Mouse (Mus musculus) forebrain, embryonic 12.5 days (tissue): Measurements from ENCODE around the gene Vps45. TPM values are rescaled to one million over a fixed set of nuclear protein-coding genes. Genes with fewer than 3 reads are reported as not detected.

Experiments
- ATAC-seq: fragments of 200-750 bp; cut with Nextera tagmentation; 2 replicates; pipeline ENCODE4 v1.8.0; 2017; ENCODE audit warnings: moderate TSS enrichment; ENCODE audit not compliant: low FRiP score
- H3K27ac ChIP-seq: fragments of 300-500 bp; sonication (generic); 2 replicates; pipeline ENCODE4 v1.5.1; 2016; ENCODE audit warnings: mild to moderate bottlenecking
- H3K27me3 ChIP-seq: fragments of 300-500 bp; sonication (generic); 2 replicates; pipeline ENCODE4 v1.6.1; 2016; ENCODE audit warnings: mild to moderate bottlenecking
- H3K36me3 ChIP-seq: fragments of 300-500 bp; sonication (generic); replicated peaks from 2 replicates; pipeline ENCODE4 v1.6.1; 2016; ENCODE audit warnings: mild to moderate bottlenecking
- H3K4me1 ChIP-seq: fragments of 300-500 bp; sonication (generic); 2 replicates; pipeline ENCODE4 v1.6.1; 2016
- H3K4me2 ChIP-seq: fragments of 300-500 bp; sonication (generic); 2 replicates; pipeline ENCODE4 v1.6.1; 2016; ENCODE audit warnings: mild to moderate bottlenecking, moderate library complexity
- H3K4me3 ChIP-seq: fragments of 300-500 bp; sonication (generic); replicated peaks from 2 replicates; pipeline ENCODE4 v1.5.1; 2016; ENCODE audit warnings: mild to moderate bottlenecking
- H3K9ac ChIP-seq: fragments of 300-500 bp; sonication (generic); 2 replicates; pipeline ENCODE4 v1.6.1; 2016; ENCODE audit warnings: mild to moderate bottlenecking
- H3K9me3 ChIP-seq: fragments of 300-500 bp; sonication (generic); 2 replicates; pipeline ENCODE4 v1.6.1; 2016
- WGBS: fragments of 180-500 bp; shearing (Covaris S2); methylation state at CpG from one replicate; pipeline ENCODE4 v1.1.7; 2016; 5-methylcytosine and 5-hydroxymethylcytosine counted together
- polyA plus RNA-seq: library from polyadenylated mRNA; unstranded; fragments of >200 nt; fragmentation: Nextera tagmentation; extraction: Ambion mirVana; gene quantifications from 2 replicates; pipeline ENCODE4 v1.2.1, GENCODE M21; 2016

Vps45 gene
- polyA plus RNA-seq, 1 experiment from 2014 or later: 39.2 TPM

DNA sequence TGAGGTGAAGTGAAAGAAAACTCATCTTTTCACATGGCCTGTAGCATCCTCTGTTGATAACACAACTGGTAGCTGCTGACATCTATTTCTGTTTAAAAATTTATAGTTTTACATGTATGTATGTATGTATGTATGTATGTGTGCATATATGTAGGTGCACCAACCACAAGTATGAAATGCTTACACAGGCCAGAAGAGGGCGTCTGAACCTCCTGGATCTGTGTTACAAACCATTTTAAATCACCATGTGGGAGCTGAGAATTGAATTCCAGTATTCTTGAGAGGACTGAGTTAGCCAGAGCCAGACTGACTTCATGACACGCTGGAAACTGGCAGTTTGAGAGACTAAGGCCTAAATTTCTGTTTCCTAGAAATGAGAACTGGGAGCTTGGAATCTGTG lies 32.9 kb upstream of the Vps45 start:
- WGBS: 71% methylated on average over 2 of the region's 2 CpGs
- Histone ChIP-seq H3K27ac (no peak overlapping the region), H3K4me3 (no peak overlapping the region), H3K9me3 (no peaks in the 10 kb centered on the region), H3K9ac (no peak overlapping the region), H3K4me2 (no peak overlapping the region), H3K4me1 (no peaks in the 10 kb centered on the region), H3K27me3 (no peaks in the 10 kb centered on the region), H3K36me3 (no peaks in the 10 kb centered on the region)
- no peak for ATAC-seq

GRCm38 (mm10) chr3:96089882-96090489 lies 31.7 kb upstream of the Vps45 start:
- no peaks in the 10 kb centered on the region for H3K27me3 ChIP-seq
- H3K36me3 ChIP-seq: no peaks in the 10 kb centered on the region
- H3K4me1 ChIP-seq: no peaks in the 10 kb centered on the region
- no peak overlapping the region for H3K4me2 ChIP-seq
- H3K9me3 ChIP-seq: no peaks in the 10 kb centered on the region
- H3K4me3 ChIP-seq: no peak overlapping the region
- H3K27ac ChIP-seq: no peak overlapping the region
- no peak overlapping the region for H3K9ac ChIP-seq
- 68% methylated on average over 2 of the region's 2 CpGs for WGBS
- ATAC-seq: no peak

GRCm38 (mm10) chr3:96087801-96088200 lies 29.5 kb upstream of the Vps45 start:
- Histone ChIP-seq H3K27me3 (no peaks in the 10 kb centered on the region), H3K9me3 (no peaks in the 10 kb centered on the region), H3K4me3 (no peak overlapping the region), H3K4me2 (no peak overlapping the region), H3K36me3 (no peaks in the 10 kb centered on the region), H3K9ac (no peak overlapping the region), H3K4me1 (peaks cover 3% of the 10 kb centered on the region; the same call in 1 of the 2 replicates), H3K27ac (no peak overlapping the region)
- 87% methylated on average over 4 of the region's 4 CpGs for WGBS
- no peak for ATAC-seq

DNA sequence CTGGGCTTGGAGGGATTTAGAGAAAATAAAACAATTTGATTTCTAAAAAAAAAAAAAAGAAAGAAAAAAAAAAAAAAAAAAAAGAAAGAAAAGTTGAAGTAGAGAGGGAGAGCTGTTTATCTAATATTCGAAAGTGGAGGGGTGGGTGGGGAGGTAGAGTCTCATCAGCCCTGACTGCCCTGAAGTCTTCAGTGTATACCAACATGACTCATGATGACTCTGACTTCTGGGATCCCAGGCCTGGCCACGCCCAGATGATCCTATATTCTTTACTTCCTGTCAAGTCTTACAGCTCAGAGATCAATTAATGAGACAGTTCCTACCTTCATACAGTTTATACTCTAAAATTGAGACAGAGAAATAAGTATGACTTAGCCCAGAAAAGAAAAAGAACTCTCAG lies 29.0 kb upstream of the Vps45 start:
- no peak overlapping the region for H3K9ac ChIP-seq
- no peaks in the 10 kb centered on the region for H3K27me3 ChIP-seq
- H3K9me3 ChIP-seq: no peaks in the 10 kb centered on the region
- 77% methylated on average over 2 of the region's 2 CpGs for WGBS
- H3K27ac ChIP-seq: no peak overlapping the region
- H3K4me2 ChIP-seq: no peak overlapping the region
- no peak for ATAC-seq
- H3K4me1 ChIP-seq: peaks cover 3% of the 10 kb centered on the region; the same call in 1 of the 2 replicates
- no peak overlapping the region for H3K4me3 ChIP-seq
- H3K36me3 ChIP-seq: no peaks in the 10 kb centered on the region

DNA sequence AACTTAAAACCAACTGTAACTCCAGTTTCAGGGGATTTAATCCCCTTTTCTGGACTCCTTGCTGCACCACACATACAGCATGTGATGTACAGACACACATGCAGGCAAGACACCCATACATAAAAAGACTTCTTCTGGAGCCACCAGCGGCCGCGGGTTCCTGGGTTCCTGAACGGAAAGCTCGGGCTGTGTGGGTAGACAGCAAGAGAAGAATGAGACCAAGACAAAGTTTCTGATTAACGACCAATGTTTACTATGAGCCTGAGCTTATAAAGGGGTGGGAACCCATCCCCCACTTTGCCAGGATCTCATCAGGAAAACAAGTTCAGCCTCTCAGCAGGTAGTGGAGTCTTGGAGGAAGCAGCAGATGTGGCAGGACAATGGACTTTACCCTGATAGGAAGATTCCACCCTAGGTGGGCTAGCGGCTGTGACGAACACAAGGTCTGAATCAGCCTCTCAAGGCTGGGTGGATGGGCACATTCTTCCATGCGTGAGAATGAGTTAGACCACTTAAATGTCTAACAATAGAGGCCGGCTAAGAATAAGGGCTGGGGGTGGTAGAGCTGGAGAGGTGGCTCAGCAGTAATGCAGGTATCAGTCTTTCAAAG lies 26.0 kb upstream of the Vps45 start:
- Histone ChIP-seq H3K9ac (no peak overlapping the region), H3K27me3 (no peaks in the 10 kb centered on the region), H3K9me3 (no peaks in the 10 kb centered on the region), H3K4me1 (peaks cover 3% of the 10 kb centered on the region; the same call in 1 of the 2 replicates), H3K27ac (no peak overlapping the region), H3K4me2 (no peak overlapping the region), H3K36me3 (no peaks in the 10 kb centered on the region), H3K4me3 (no peak overlapping the region)
- no peak for ATAC-seq
- WGBS: 77% methylated on average over 10 of the region's 10 CpGs

- no peak overlapping the region for H3K4me2 ChIP-seq
- no peak for ATAC-seq
- H3K9me3 ChIP-seq: no peaks in the 10 kb centered on the region
- no peaks in the 10 kb centered on the region for H3K36me3 ChIP-seq
- no peaks in the 10 kb centered on the region for H3K27me3 ChIP-seq
- H3K27ac ChIP-seq: no peak overlapping the region
- no peak overlapping the region for H3K9ac ChIP-seq
- H3K4me3 ChIP-seq: no peak overlapping the region
- WGBS: 71% methylated on average over 15 of the region's 15 CpGs
- peaks cover 3% of the 10 kb centered on the region; the same call in 1 of the 2 replicates for H3K4me1 ChIP-seq
Measured at GRCm38 (mm10) chr3:96082714-96083508, 24.6 kb upstream of the Vps45 start.

DNA sequence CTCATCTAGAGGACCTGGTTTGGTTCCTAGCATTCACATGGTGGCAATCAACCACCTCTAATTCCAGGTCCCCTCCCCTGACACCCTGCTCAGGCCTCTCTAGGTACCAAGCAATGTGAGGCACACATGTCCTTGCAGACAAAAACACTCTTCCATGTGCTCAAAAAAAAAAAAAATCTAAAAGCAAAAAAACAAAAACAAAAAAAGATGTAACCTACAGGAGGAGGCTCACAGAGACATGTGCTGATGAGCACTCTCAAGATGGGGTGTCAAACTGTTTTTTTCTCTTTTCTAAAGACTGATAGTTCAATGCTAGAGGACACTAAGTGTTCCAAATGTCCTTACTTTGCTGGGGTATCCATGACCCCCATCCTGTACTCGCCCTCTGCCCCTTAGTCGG lies 23.8 kb upstream of the Vps45 start:
- Histone ChIP-seq H3K4me1 (peaks cover 3% of the 10 kb centered on the region; the same call in 1 of the 2 replicates), H3K9ac (no peak overlapping the region), H3K27ac (no peak overlapping the region), H3K4me3 (no peak overlapping the region), H3K9me3 (no peaks in the 10 kb centered on the region), H3K27me3 (no peaks in the 10 kb centered on the region), H3K36me3 (no peaks in the 10 kb centered on the region), H3K4me2 (no peak overlapping the region)
- 86% methylated on average over 2 of the region's 2 CpGs for WGBS
- no peak for ATAC-seq

DNA sequence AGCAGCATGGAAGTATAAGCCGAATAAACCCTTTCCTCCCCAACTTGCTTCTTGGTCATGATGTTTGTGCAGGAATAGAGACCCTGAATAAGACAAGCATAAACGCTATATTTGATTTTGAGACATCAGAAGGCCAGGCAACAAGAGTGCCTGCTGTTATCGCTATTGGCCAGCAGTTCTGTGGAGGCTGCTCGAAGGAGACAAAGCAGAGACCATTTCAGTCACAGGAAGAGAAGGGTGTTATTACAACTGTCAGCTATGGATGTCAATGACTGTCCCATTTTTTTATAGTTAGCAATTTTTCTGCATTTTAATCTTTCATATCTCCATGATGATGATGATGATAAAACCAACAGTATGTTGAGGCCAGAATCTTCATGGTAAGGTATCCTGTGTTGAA lies 23.4 kb upstream of the Vps45 start:
- WGBS: 90% methylated on average over 4 of the region's 4 CpGs
- Histone ChIP-seq H3K27ac (no peak overlapping the region), H3K36me3 (no peaks in the 10 kb centered on the region), H3K27me3 (no peaks in the 10 kb centered on the region), H3K4me2 (no peak overlapping the region), H3K9ac (no peak overlapping the region), H3K4me1 (peaks cover 3% of the 10 kb centered on the region; the same call in 1 of the 2 replicates), H3K4me3 (no peak overlapping the region), H3K9me3 (no peaks in the 10 kb centered on the region)
- ATAC-seq: no peak

- no peaks in the 10 kb centered on the region for H3K36me3 ChIP-seq
- no peak overlapping the region for H3K4me3 ChIP-seq
- ATAC-seq: no peak
- H3K9ac ChIP-seq: no peak overlapping the region
- H3K4me2 ChIP-seq: no peak overlapping the region
- 69% methylated on average over 1 of the region's 1 CpGs for WGBS
- H3K27ac ChIP-seq: no peak overlapping the region
- no peaks in the 10 kb centered on the region for H3K9me3 ChIP-seq
- H3K27me3 ChIP-seq: no peaks in the 10 kb centered on the region
- H3K4me1 ChIP-seq: peaks cover 3% of the 10 kb centered on the region; the same call in 1 of the 2 replicates
Measured at GRCm38 (mm10) chr3:96081006-96081405, 22.7 kb upstream of the Vps45 start.

DNA sequence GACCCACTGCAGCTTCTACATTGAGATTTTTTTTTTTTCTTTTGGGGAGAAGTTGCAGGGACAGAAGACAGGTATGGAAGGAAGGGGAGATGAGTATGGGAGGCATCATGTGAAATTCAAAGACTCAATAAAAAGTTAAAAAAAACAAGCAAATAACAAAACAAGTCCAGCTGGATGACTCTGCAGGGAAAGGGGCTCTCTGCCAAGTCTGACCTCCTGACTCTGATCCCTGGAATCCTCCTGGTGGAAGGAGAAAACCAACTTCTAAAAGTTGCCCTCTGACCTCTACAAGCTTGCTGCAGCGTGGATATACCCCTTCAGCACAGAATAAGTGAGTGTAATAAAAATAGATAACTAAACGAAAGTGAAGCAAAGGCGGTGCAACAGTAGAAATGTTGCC lies 20.4 kb upstream of the Vps45 start:
- no peak overlapping the region for H3K4me2 ChIP-seq
- WGBS: 77% methylated on average over 3 of the region's 3 CpGs
- H3K9ac ChIP-seq: no peak overlapping the region
- peaks cover 3% of the 10 kb centered on the region; the same call in 1 of the 2 replicates for H3K4me1 ChIP-seq
- no peak overlapping the region for H3K27ac ChIP-seq
- H3K4me3 ChIP-seq: no peak overlapping the region
- H3K36me3 ChIP-seq: no peaks in the 10 kb centered on the region
- no peaks in the 10 kb centered on the region for H3K27me3 ChIP-seq
- H3K9me3 ChIP-seq: no peaks in the 10 kb centered on the region
- no peak for ATAC-seq

DNA sequence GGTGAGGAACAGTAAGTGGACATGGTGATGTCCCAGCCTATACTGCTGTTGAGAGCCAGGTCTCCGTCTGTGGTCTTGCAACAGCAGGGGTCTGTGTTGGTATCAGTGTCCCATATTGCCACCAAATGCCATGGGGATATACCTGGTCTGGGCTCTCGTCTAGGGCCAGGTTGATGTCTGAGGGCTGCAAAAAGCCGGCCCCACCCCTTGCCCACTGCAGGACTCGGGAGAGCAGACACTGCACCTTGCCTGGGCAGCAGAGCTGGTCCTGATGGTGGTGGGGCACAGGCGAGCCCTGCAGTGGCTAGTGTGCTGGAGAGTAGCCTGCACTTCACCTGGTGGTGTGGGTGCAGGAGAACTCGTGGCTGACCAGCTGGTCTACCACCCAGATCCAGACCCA lies 19.8 kb upstream of the Vps45 start:
- Histone ChIP-seq H3K36me3 (no peaks in the 10 kb centered on the region), H3K27ac (no peak overlapping the region), H3K9me3 (no peaks in the 10 kb centered on the region), H3K27me3 (no peaks in the 10 kb centered on the region), H3K4me3 (no peak overlapping the region), H3K4me1 (peaks cover 3% of the 10 kb centered on the region; the same call in 1 of the 2 replicates), H3K9ac (no peak overlapping the region), H3K4me2 (no peak overlapping the region)
- ATAC-seq: no peak
- 80% methylated on average over 6 of the region's 6 CpGs for WGBS

GRCm38 (mm10) chr3:96072921-96073486 lies 14.7 kb upstream of the Vps45 start:
- no peak for ATAC-seq
- no peaks in the 10 kb centered on the region for H3K4me1 ChIP-seq
- H3K4me3 ChIP-seq: no peak overlapping the region
- H3K27ac ChIP-seq: no peak overlapping the region
- no peaks in the 10 kb centered on the region for H3K9me3 ChIP-seq
- no peak overlapping the region for H3K9ac ChIP-seq
- WGBS: 63% methylated on average over 12 of the region's 12 CpGs
- H3K27me3 ChIP-seq: no peaks in the 10 kb centered on the region
- H3K4me2 ChIP-seq: no peak overlapping the region
- H3K36me3 ChIP-seq: no peaks in the 10 kb centered on the region
